Mouse (Mus musculus) forelimb bud, embryonic 11.5 days (tissue): ENCODE measurements around the gene Mindy2.

ENCODE experiments used
- DNase-seq: peaks from one replicate; pipeline ENCODE4 v3.0.0-alpha.2; 2012; ENCODE audit warnings: low read depth, low spot score

Gene Mindy2

DNA sequence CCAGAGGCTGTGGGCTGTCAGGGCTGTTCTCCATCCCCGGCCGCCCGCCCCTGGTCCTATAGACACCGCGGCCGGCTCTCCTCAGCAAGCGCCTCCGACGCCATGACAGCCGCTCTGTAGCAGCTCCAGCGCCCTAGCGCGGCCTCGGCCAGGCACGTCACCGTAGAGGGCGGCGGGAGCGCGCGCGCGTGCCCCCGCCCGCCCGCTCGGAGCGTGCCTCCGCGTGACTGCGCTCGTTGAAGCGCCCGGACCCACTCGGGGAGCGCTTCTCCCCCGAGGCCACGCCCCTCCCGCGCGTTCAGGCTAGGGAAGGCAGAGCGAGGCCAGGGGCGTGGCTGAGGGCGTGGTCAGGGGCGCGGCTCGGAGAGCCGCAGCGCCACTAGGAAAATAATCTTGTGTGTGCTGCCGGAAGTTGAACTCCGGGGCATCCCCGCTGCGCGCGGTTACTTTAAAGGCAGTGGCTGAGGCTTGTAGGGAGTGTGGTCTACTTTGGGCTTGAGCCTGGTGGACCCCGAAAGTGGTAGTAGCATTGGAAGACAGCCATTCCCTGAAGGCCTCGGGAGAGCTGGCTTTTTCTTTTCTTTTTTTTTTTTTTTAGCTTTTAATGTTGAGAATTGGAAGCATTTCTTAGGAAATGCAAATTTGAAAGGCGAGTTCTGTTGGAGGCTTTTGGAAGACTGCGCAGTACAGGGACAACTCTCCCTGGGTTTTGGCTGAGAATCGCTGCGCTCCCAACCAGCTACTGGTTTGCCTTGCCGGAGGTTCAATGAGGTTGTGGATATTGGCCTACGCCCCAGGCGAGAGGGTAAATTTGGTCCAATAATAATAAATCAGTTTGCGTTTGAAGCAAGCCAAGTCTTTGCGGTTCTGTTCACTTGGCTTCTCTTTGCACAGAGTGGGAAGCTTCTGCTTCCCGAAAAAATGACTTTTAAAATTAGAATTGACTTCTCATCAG is at the start of gene Mindy2:
Gene Mindy2 (minus strand): TSS at position 162 of the 955 bp plus-strand sequence.
- peak; percentile 95 for DNase-seq

DNA sequence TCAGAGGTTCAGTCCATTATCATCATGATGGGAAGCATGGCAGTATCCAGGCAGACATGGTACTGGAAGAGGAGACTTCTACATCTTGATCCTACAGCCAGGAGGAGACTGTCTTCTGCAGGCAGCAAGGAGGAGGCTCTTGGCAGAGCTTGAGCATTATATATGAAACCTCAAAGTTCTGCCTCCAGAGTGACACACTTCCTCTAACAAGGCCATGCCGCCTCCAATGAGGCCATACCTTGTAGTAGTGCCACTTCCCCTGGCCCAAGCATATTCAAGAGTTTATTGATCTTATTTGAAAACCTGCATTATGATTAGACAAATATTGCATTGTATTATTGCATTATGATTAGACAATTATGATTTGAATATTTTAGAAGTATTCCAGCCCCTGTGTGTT is 49.5 kb upstream of the Mindy2 start:
- DNase-seq: no peak

DNA sequence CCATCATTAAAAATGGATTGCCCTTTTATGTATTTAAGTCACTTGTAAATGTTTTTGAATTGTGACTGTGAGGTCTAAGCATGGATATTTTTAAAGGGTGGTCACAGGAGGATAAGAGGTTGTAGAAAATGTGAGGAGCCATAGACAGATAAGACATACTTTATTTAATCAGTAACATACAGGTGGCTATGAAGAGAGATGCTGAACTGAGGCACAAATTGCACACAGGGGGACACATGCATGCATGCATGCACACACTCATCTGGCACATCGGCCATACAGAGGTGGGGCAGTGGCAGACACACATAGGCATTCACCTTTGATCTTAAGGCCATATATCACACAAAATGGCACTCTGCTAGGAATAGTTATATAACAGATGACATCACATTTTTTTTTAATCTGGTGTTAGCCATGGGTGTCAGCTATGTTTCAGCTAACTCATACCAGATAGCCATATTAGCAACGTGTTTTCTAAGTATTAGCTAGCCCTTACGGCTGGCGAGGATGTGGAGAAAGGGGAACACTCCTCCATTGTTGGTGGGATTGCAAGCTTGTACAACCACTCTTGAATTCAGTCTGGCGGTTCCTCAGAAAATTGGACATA is 46.7 kb upstream of the Mindy2 start:
- DNase-seq: no peak

DNA sequence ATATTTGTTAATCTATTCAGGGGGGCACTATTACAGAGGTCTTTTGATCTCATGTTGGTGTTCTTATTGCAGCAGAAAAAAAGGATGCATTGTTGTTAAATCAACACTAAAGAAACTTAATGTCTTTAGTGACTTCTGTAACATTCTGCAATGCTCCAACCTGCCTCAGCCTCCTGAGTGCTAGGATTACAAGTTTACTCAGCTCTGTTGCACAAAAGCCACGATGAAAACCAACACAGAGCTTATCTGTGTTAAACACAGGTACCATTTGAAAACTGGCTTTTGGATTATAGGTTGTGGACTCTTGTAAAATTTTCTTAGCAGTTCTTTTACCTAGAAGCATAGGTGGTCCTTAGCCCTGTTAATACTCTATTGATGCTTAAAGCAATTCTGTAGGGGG is 41.1 kb upstream of the Mindy2 start:
- no peak for DNase-seq

DNA sequence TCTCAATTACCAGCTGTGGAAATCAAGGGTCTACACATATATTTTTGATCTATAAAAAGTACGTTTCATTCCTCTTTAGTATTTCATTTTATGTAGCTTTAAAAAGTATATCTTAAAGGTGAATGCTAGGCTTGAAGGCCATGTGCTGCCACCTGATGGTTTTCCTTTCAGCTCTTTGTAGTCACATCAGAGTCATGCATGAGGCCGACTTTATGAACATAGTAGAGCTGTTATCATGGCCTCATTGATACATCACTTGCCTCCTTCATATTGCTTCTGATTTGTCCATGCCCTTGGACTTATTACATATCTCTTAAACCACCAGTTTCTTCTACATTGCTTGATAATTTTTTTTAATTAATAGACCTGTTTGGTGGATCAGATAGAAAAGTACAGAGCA is 38.7 kb upstream of the Mindy2 start:
- no peak for DNase-seq

DNA sequence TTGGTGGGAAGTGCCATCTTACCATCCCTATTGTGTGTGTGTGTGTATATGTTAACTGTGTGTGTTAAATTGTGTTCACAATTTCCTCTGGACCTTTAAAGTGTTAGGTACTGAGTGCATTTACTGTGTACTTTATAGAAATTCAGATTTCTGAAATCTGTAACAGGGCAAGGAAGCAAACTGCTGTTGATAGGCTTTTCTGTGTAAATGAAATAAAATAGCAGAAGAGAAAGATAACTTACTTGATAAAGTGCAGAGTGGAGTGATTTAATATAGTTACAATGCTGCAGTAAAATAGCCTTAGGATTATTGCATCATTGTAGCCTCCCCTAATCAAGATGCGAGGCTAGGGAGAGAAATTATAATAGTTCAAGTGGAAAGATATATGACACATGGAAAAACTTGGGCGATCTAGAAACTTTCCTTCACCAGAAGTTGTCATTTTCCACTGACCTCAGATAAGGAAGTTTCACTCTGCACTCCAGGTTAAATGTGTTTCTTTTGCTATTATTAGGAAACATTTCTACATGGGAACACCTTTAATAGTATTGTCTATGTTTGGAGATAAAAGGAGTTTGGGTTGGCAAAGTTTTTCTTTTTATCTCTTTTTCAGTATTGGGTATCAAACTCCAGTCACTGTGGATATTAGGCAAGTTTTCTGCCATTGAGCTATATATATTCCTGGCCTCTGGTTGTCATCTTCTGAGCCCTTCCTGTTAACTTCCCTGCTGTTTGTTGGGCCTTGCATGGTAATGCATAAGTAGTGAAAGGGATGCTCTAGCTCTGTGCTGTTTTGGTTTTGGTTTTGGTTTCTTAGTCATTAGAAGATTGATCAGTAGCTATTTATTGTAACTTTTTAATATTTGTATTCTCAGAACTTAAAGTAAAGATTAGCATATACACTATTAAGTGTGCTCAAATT is 35.1 kb upstream of the Mindy2 start:
- DNase-seq: no peak

DNA sequence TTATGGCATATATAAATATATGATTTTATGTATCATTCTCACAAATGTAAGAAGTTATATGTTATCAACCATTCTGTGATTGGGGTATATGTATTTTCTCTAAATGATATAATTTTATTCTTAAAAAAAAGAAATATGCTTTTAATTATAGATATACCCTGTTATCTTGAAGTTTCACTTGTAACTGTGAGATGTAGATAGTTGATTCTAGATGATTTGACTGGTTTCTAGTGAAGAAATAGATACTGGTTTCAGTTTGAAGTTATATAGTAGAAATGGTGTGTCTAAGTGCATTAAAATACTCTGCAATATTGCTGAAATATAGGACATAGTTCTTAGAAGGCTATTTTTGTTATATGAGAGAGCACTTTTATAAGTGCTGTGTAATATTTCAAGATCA is 33.6 kb upstream of the Mindy2 start:
- DNase-seq: no peak

DNA sequence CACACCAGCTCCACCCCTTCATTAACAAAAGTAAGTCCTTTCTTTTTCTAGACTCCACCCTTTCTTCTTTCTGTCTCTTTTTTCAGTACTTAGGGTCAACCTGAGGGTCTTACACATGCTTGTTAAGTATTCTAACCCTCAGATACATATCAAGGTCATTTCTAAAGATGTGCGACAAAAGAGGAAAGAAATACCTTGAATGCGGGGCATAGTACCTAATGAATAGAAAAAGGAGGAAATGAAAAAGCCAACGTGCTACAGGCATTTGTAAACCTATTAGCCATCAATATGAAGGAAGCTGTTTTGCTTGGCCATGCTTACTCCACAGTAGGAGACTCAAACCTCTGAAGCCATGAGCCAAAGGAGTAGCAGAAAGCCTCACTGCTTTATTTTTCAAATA is 33.0 kb upstream of the Mindy2 start:
- no peak for DNase-seq

DNA sequence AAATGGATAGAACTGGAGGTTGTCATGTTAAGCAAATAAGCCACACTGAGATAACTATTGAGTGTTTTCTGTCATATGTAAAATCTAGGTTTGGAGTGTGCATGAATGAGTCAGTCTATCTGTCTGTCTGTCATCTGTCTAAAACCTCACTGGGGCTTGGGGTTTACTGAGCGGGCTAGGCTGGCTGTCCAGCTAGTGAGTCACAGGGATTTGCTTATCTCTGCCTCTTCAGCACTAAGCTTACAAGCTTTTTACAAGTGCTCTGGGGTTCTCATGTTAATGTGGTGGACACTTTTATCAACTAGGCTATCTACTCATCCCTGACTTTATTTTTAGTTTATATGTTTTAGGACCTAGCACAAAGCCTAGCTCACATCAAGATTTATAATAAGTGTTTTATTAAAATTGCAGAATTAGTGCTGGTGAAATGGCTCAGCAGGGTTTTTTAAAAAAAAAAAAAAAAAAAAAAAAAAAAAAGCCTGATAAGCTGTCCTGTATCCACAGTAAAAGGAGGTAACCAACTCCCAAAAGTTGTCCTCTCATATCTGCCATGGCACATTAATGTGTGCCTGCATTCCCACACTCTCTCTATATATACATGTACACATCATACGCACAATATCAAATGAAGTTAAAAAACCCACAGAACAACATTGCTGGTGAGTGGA is 31.5 kb upstream of the Mindy2 start:
- no peak for DNase-seq

DNA sequence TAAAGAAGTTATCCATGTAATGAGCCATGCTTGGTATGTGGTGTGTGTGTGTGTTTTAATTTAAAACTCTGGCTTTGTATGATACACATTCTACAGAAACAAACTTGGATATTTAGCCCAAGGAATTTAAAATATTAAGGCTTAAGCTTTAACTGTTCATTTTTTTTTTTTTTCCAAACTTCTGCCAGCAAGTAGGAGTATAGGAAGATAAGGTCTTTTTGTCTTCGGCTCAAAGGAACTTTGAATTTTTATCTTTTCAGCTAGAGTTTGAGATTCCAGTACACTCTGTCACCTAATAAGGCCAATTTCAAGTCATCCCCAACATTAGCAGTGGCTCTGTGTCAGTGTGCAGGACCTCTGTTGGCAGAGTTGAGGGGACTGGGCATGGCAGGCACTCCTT is 25.2 kb upstream of the Mindy2 start:
- no peak for DNase-seq

DNA sequence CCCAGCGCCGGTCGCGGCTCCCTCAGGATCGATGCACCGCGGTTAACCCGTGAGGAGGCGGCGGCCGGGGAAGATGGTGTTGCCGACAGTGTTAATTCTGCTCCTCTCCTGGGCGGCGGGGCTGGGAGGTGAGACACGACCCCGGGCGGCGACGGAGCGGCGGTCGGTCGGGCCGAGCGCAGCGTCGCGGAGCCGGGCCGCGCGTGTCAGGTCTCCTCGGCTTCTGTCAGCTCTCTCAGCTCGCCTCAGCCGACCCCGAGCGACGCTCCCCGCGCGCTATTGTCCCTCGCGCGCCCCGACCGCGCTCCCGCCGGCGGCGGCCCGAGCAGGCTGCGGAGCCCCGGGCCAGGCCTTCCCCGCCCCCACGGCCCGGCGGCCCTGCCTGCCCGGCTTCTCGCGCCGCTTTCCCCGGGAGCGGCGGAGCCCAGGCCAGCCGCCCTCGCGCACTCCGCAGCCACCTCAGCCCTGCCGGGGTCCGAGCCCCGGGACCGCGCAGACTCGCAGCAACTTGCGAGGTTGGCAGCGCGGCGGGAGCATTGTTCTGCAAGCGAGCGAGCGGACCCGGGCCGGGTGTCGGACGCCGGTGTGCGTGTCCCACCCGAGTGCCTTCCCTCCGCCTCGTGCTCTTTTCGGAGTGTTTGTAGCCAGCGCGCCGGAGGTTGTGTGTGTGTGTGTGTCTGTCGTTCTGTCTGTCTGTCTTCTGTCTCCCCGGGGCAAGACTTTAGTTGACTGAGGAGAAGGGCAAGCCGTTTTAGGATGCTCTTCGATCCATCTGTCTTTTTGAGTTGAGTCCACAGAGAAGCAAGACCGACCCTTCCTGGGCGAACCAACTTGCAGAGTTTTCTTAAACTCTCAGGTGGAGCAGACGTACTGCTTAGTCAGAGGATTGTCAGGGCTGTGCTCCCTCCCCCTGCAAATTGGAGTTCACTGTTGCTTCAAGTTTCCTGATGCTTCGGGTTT is 22.4 kb upstream of the Mindy2 start:
- DNase-seq: peak; percentile 30

DNA sequence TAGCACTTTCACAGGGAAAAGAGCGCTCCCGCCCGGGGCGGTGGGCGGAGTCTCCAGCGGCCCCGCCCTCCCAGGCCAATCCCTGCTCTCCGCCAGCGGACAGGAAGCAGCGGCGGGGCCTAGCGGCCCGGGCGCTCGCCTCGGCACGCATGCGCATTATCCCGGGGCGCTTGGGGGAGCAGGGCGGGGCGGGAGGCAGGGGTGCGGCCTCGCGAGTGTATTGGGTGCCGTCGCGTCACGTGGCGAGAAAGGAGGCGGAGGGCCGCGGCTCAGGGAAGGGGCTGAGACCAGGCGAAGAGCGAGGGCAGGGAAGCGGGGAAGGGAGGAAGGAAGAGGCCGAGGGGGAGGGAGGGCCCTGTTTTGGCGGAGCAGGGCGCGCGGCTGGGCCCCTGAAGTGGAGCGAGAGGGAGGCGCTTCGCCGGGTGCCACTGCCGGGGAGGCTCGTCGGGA is 21.7 kb upstream of the Mindy2 start, which contains the start of gene Adam10:
Gene Adam10 (plus strand): TSS at position 316 of the 450 bp plus-strand sequence.
- peak; percentile 98 for DNase-seq

DNA sequence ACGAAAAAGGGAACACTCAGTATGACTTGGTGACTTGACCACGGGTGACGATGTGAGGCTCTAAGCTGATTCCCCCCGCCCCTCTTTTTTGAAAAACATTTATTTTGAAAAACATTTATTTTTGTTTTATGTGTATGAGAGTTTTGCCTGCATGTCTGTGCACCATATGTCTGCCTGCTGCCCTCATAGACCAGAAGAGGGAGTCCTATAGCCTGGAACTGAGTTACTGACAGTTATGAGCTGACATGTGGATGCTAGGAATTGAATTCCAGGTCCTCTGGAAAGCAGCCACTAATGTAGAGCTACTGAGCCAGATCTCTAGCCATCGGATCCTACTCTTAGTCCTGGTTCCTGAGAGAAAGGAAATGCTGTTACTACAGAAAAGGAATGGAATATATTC is 19.0 kb upstream of the Mindy2 start:
- DNase-seq: no peak

DNA sequence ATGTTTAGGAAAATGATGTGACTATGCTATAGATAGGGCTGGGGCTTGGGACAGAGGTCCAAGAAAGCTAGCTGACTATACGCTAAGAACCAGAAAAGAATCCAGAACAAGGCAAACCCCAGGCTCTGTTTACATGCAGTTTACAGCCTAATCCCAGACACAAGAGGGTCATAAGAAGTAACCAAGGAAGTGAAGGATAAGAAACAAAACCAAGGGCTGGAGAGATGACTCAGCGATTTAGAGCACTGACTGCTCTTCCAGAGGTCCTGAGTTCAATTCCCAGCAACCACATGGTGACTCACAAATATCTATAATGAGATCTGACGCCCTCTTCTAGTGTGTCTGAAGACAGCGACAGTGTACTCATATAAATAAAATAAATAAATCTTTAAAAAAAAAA is 18.1 kb upstream of the Mindy2 start:
- DNase-seq: no peak

DNA sequence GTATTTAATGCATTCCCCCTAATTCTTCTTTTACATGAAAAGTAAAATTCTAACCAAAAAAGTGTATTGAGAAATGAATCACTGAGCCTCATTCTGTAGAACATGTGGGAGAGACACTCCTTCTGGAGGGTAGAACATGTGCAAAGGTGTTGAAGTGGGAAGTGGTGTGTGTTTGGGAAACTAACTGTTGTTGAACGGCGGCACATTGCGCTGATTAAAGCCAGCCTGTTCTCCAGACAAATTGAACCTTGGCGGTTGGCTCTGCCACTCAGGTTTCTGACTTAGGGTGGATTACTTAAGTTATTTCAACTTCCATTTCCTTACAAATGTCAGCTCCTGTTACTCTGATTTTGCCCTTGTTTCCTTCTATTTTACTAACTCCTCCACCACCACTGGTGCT is 16.7 kb upstream of the Mindy2 start:
- peak; percentile 54 for DNase-seq

DNA sequence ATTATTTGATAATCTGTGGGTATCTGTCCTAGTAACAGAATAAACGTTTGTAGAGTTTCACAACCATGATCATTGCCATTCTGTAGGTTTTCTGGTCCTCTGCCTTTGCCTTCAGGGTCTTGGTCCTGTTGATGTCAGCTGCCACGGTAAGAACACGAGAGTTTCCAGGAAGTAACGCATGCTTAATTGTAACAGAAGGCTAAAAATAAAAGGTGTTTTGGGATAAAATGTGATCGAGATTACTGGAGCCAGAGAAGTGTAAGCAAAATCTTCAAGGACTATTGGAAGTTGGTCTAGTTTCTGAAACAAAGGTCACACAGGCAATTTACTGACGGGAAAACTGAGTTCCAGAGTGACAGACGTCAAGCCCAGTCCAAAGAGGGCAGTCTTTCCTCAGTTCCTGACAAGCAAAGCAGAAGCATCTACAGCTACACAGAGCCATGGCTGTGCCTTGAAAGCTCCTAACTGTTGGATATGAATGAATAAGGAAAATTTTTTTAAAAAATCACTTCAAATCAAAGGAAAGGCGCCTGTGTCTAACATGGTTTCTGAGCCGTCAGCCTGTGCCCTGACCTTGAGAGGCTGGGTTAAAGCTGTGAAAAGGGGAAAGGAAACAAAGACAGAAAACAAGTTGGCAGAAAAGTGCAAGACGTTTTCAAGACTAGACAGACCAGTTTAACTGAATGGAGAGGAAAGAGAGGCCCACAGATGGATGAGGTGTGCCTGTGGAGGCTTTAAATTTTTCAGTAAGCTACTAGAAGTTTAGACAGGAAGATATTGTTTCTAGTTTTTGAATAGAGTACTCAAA is 15.0 kb upstream of the Mindy2 start:
- no peak for DNase-seq

DNA sequence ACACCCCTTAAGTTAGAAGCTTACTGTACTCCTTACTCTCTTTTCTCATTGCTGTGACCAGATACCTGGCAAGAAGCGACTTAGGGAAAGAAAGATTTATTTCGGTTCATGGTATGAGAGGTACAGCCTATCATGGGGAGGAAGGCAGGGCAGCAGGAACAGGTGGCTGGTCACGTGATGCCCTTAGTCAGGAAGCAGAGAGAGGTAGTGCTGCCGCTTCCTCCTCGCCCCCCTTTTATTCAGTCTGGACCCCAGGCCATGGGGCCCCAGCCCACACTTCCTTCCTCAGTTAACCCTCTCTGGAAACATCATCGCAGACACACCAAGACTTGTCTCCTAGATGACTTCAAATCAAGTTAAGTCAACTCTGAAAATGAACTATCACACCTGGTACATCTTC is 14.3 kb upstream of the Mindy2 start:
- no peak for DNase-seq

DNA sequence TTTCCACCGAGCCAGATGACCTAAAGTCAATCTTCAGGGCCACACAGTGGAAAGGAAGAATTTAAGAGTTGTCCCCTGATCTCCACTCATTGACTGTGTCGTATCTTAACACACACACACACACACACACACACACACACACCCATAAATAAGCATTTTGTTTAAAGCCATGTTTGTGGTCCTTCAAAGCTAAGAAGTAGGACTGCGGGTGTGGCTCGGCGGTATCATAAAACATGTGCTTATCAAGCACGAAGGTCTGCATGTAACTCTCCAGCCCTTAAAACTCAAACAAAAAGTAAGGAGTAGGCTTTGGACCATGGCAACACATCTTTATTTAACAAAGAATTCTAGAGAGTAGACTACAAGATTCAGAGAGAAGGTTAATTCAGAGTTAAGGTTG is 13.4 kb upstream of the Mindy2 start:
- DNase-seq: no peak

DNA sequence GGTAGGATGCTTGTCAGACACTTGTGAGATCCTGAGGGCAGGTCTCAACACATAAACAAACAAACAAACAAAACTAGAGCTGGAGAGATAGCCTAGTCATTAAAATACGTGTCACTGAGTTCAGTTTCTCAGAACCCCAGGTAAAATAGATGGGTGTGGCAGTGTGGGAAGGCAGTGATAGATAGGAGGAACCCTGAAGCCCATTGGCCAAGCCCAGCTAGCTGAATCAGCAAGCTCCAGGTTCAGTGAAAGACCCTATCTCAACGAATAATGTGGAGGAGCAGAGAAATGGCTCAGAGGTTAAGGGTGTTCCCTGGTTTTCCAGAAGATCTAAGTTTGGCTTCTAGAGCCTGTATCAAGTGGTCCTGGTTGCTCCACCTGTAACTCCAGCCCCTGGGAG is 12.2 kb upstream of the Mindy2 start:
- no peak for DNase-seq
